Mouse (Mus musculus): ENCODE measurements around the gene Gm21972.

Gm21972 gene

GRCm38 (mm10) chr1:86133337-86133736 is at the start of gene Gm21972:
Gene Gm21972, plus strand, starts transcription at chr1:86133637.
- peaks cover 11% of the 10 kb centered on the region for H3K36me3 ChIP-seq (ENCODE audit: control insufficient read depth, insufficient read depth, low read length, poor library complexity, severe bottlenecking)
- no peaks in the 10 kb centered on the region for H3K27me3 ChIP-seq (ENCODE audit: control insufficient read depth, insufficient read depth, low read length, poor library complexity, severe bottlenecking)
- no peak for DNase-seq (ENCODE audit: low read depth, low spot score)

- no peak for DNase-seq (ENCODE audit: low read depth, low spot score)
- Histone ChIP-seq H3K27me3 (ENCODE audit: control insufficient read depth, insufficient read depth, low read length, poor library complexity, severe bottlenecking) (no peaks in the 10 kb centered on the region), H3K36me3 (ENCODE audit: control insufficient read depth, insufficient read depth, low read length, poor library complexity, severe bottlenecking) (peaks cover 10% of the 10 kb centered on the region)
Observed at GRCm38 (mm10) chr1:86094413-86094812, 39.0 kb upstream of the Gm21972 start.

GRCm38 (mm10) chr1:86105054-86105453 is 28.4 kb upstream of the Gm21972 start:
- 0 out of 2 replicates have a peak, but pooled peaks cover 4% of the 10 kb centered on the region for H3K36me3 ChIP-seq (ENCODE audit: control insufficient read depth, insufficient read depth, low read length, poor library complexity, severe bottlenecking)
- no peaks in the 10 kb centered on the region for H3K27me3 ChIP-seq (ENCODE audit: control insufficient read depth, insufficient read depth, low read length, poor library complexity, severe bottlenecking)
- no peak for DNase-seq (ENCODE audit: low read depth, low spot score)

- H3K36me3 ChIP-seq (ENCODE audit: control insufficient read depth, insufficient read depth, low read length, poor library complexity, severe bottlenecking): no peaks in the 10 kb centered on the region
- no peak for DNase-seq (ENCODE audit: low read depth, low spot score)
Observed at GRCm38 (mm10) chr1:86111779-86112178, 21.7 kb upstream of the Gm21972 start, which contains the start of gene Htr2b. Gene Htr2b, minus strand, starts transcription at chr1:86111970.

GRCm38 (mm10) chr1:86114141-86114540 is 19.3 kb upstream of the Gm21972 start:
- Histone ChIP-seq H3K36me3 (ENCODE audit: control insufficient read depth, insufficient read depth, low read length, poor library complexity, severe bottlenecking) (no peaks in the 10 kb centered on the region), H3K27me3 (ENCODE audit: control insufficient read depth, insufficient read depth, low read length, poor library complexity, severe bottlenecking) (no peaks in the 10 kb centered on the region)
- DNase-seq (ENCODE audit: low read depth, low spot score): no peak

More at GRCm38 (mm10) chr1:86111779-86112178, 21.7 kb upstream of the Gm21972 start, which contains the start of gene Htr2b:
- no peaks in the 10 kb centered on the region for H3K27me3 ChIP-seq (ENCODE audit: control insufficient read depth, insufficient read depth, low read length, poor library complexity, severe bottlenecking)

GRCm38 (mm10) chr1:86119549-86119948 is 13.9 kb upstream of the Gm21972 start:
- Histone ChIP-seq H3K36me3 (ENCODE audit: control insufficient read depth, insufficient read depth, low read length, poor library complexity, severe bottlenecking) (no peaks in the 10 kb centered on the region; the same call in 1 of the 2 replicates), H3K27me3 (ENCODE audit: control insufficient read depth, insufficient read depth, low read length, poor library complexity, severe bottlenecking) (no peaks in the 10 kb centered on the region)
- no peak for DNase-seq (ENCODE audit: low read depth, low spot score)

- Histone ChIP-seq H3K27me3 (ENCODE audit: control insufficient read depth, insufficient read depth, low read length, poor library complexity, severe bottlenecking) (no peaks in the 10 kb centered on the region), H3K36me3 (ENCODE audit: control insufficient read depth, insufficient read depth, low read length, poor library complexity, severe bottlenecking) (peaks cover 7% of the 10 kb centered on the region)
- DNase-seq (ENCODE audit: low read depth, low spot score): no peak
Observed at GRCm38 (mm10) chr1:86126036-86126435, 7.4 kb upstream of the Gm21972 start.

- no peaks in the 10 kb centered on the region for H3K27me3 ChIP-seq (ENCODE audit: control insufficient read depth, insufficient read depth, low read length, poor library complexity, severe bottlenecking)
Observed at GRCm38 (mm10) chr1:86135315-86135714, 1.9 kb downstream of the Gm21972 start.

GRCm38 (mm10) chr1:86141081-86141480 is 7.6 kb downstream of the Gm21972 start:
- H3K36me3 ChIP-seq (ENCODE audit: control insufficient read depth, insufficient read depth, low read length, poor library complexity, severe bottlenecking): peaks cover 4% of the 10 kb centered on the region
- DNase-seq (ENCODE audit: low read depth, low spot score): no peak
- H3K27me3 ChIP-seq (ENCODE audit: control insufficient read depth, insufficient read depth, low read length, poor library complexity, severe bottlenecking): no peaks in the 10 kb centered on the region

More at GRCm38 (mm10) chr1:86135315-86135714, 1.9 kb downstream of the Gm21972 start:
- H3K36me3 ChIP-seq (ENCODE audit: control insufficient read depth, insufficient read depth, low read length, poor library complexity, severe bottlenecking): peaks cover 11% of the 10 kb centered on the region
- no peak for DNase-seq (ENCODE audit: low read depth, low spot score)

GRCm38 (mm10) chr1:86143165-86143564 is 9.7 kb downstream of the Gm21972 start:
- no peaks in the 10 kb centered on the region for H3K27me3 ChIP-seq (ENCODE audit: control insufficient read depth, insufficient read depth, low read length, poor library complexity, severe bottlenecking)
- DNase-seq (ENCODE audit: low read depth, low spot score): no peak
- H3K36me3 ChIP-seq (ENCODE audit: control insufficient read depth, insufficient read depth, low read length, poor library complexity, severe bottlenecking): peaks cover 4% of the 10 kb centered on the region

GRCm38 (mm10) chr1:86144001-86144944 is 10.8 kb downstream of the Gm21972 start:
- Histone ChIP-seq H3K27me3 (ENCODE audit: control insufficient read depth, insufficient read depth, low read length, poor library complexity, severe bottlenecking) (no peaks in the 10 kb centered on the region), H3K36me3 (ENCODE audit: control insufficient read depth, insufficient read depth, low read length, poor library complexity, severe bottlenecking) (no peaks in the 10 kb centered on the region)
- peak; percentile 45 for DNase-seq (ENCODE audit: low read depth, low spot score)

GRCm38 (mm10) chr1:86146293-86146692 is 12.9 kb downstream of the Gm21972 start:
- Histone ChIP-seq H3K36me3 (ENCODE audit: control insufficient read depth, insufficient read depth, low read length, poor library complexity, severe bottlenecking) (no peaks in the 10 kb centered on the region), H3K27me3 (ENCODE audit: control insufficient read depth, insufficient read depth, low read length, poor library complexity, severe bottlenecking) (no peaks in the 10 kb centered on the region)
- no peak for DNase-seq (ENCODE audit: low read depth, low spot score)

GRCm38 (mm10) chr1:86147557-86147956 is 14.1 kb downstream of the Gm21972 start:
- Histone ChIP-seq H3K27me3 (ENCODE audit: control insufficient read depth, insufficient read depth, low read length, poor library complexity, severe bottlenecking) (no peaks in the 10 kb centered on the region), H3K36me3 (ENCODE audit: control insufficient read depth, insufficient read depth, low read length, poor library complexity, severe bottlenecking) (no peaks in the 10 kb centered on the region)
- no peak for DNase-seq (ENCODE audit: low read depth, low spot score)

- no peaks in the 10 kb centered on the region for H3K27me3 ChIP-seq (ENCODE audit: control insufficient read depth, insufficient read depth, low read length, poor library complexity, severe bottlenecking)
- no peaks in the 10 kb centered on the region for H3K36me3 ChIP-seq (ENCODE audit: control insufficient read depth, insufficient read depth, low read length, poor library complexity, severe bottlenecking)
- no peak for DNase-seq (ENCODE audit: low read depth, low spot score)
Observed at GRCm38 (mm10) chr1:86148161-86148560, 14.7 kb downstream of the Gm21972 start.

GRCm38 (mm10) chr1:86150929-86151328 is 17.5 kb downstream of the Gm21972 start:
- no peaks in the 10 kb centered on the region for H3K27me3 ChIP-seq (ENCODE audit: control insufficient read depth, insufficient read depth, low read length, poor library complexity, severe bottlenecking)
- H3K36me3 ChIP-seq (ENCODE audit: control insufficient read depth, insufficient read depth, low read length, poor library complexity, severe bottlenecking): no peaks in the 10 kb centered on the region
- DNase-seq (ENCODE audit: low read depth, low spot score): no peak

Data from splenic B cell, adult 2 months (primary cell).